Comparison of ENCODE assay signal across 8 mouse cellular contexts in the genomic region with DNA sequence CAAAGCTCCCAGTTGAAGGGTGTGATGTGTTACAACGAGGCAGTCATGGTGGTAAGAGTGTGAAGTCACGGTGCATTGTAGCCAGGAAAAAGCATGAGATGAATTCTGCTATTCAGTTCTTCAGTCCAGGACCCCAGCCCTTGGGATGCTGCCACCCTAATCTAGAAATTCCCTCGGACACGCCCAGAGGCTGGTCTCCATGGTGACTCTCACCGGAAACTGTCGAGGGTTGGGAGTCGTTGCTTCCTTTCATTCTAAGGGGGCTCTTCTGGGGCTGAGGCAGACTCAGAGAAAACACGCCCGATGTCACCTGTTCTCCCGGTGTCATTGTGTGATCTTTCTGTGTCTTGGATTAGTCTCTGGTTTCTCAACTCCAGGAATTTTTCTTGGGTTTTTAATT. TPM values are rescaled to one million over a fixed set of nuclear protein-coding genes. Genes with fewer than 3 reads are reported as not detected.
A peak's percentile ranks its signal among the peaks of the same experiment; 100 is the strongest.
DNase-seq lines count a peak whose midpoint lies in the region; ATAC-seq and TF ChIP-seq lines count a peak whose summit lies in the region.

No protein-coding gene starts in this region.

- TF ChIP-seq POLR2A in limb, embryonic 14.5 days (IDR thresholded peaks at IDR 0.05; ENCODE audit: borderline replicate concordance, extremely low read depth, insufficient read depth, insufficient read length) = no peak

- no peaks in the 10 kb centered on the region for H3K9me3 ChIP-seq in liver, embryonic 11.5 days (ENCODE audit: control insufficient read depth, low read length)
- H3K9me3 ChIP-seq in forebrain, embryonic 11.5 days (ENCODE audit: control insufficient read depth, low read length) = no peaks in the 10 kb centered on the region
- H3K9me3 ChIP-seq in limb, embryonic 14.5 days (ENCODE audit: control insufficient read depth, low read length) = no peaks in the 10 kb centered on the region
- H3K9me3 ChIP-seq in stomach, embryonic 15.5 days = no peaks in the 10 kb centered on the region

- H3K36me3 ChIP-seq in liver, embryonic 11.5 days (ENCODE audit: control insufficient read depth, insufficient read depth, low read length) = no peaks in the 10 kb centered on the region; the same call in 1 of the 2 replicates
- H3K36me3 ChIP-seq in forebrain, embryonic 11.5 days (ENCODE audit: control insufficient read depth, insufficient read depth, low read length) = no peaks in the 10 kb centered on the region; the same call in 1 of the 2 replicates
- H3K36me3 ChIP-seq in limb, embryonic 14.5 days (ENCODE audit: control insufficient read depth, insufficient read depth, low read length) = no peaks in the 10 kb centered on the region
- no peaks in the 10 kb centered on the region for H3K36me3 ChIP-seq in stomach, embryonic 15.5 days

- peak overlapping the region; percentile 28 for H3K27ac ChIP-seq in liver, embryonic 11.5 days (ENCODE audit: low read depth, low read length)
- peak overlapping the region; percentile 0; the same call in 1 of the 2 replicates for H3K27ac ChIP-seq in forebrain, embryonic 11.5 days (ENCODE audit: low read depth, low read length)
- 0 out of 2 replicates have a peak overlapping the region, but pooled peaks have one; percentile 86 for H3K27ac ChIP-seq in limb, embryonic 14.5 days (replicated peaks; ENCODE audit: low read depth, low read length)
- H3K27ac ChIP-seq in stomach, embryonic 15.5 days = peak overlapping the region; percentile 76; the same call in 1 of the 2 replicates

- 9% methylated on average over 10 of the region's 10 CpGs for WGBS in liver, embryonic 11.5 days
- 8% methylated on average over 10 of the region's 10 CpGs for WGBS in forebrain, embryonic 11.5 days
- 8% methylated on average over 10 of the region's 10 CpGs for WGBS in limb, embryonic 14.5 days
- 9% methylated on average over 10 of the region's 10 CpGs for WGBS in stomach, embryonic 15.5 days

- ATAC-seq in liver, embryonic 11.5 days (replicated peaks; ENCODE audit: low FRiP score) = no peak
- 0 out of 2 replicates have a peak, but pooled peaks have one; percentile 31 for ATAC-seq in forebrain, embryonic 11.5 days (replicated peaks; ENCODE audit: low FRiP score)
- ATAC-seq in limb, embryonic 14.5 days (ENCODE audit: low FRiP score, low read depth) = no peak
- no peak for ATAC-seq in stomach, embryonic 15.5 days (ENCODE audit: insufficient read depth, low FRiP score, low read depth)

- H3K27me3 ChIP-seq in liver, embryonic 11.5 days (replicated peaks; ENCODE audit: control insufficient read depth, insufficient read depth, low read length) = no peaks in the 10 kb centered on the region
- no peaks in the 10 kb centered on the region for H3K27me3 ChIP-seq in forebrain, embryonic 11.5 days (ENCODE audit: control insufficient read depth, insufficient read depth, low read length)
- no peaks in the 10 kb centered on the region for H3K27me3 ChIP-seq in limb, embryonic 14.5 days (ENCODE audit: control insufficient read depth, insufficient read depth, low read length)
- no peaks in the 10 kb centered on the region for H3K27me3 ChIP-seq in stomach, embryonic 15.5 days (replicated peaks)

- intact Hi-C loops in gastrocnemius, postnatal 36 days (cut with DNase I) = no loop called here

- peak overlapping the region; percentile 19; the same call in 1 of the 2 replicates for H3K4me3 ChIP-seq in liver, embryonic 11.5 days (ENCODE audit: low read depth, low read length)
- no peak overlapping the region for H3K4me3 ChIP-seq in forebrain, embryonic 11.5 days (ENCODE audit: low read depth, low read length)
- H3K4me3 ChIP-seq in limb, embryonic 14.5 days (replicated peaks; ENCODE audit: low read length) = no peak overlapping the region
- no peak overlapping the region for H3K4me3 ChIP-seq in stomach, embryonic 15.5 days (replicated peaks)

- peaks cover 57% of the 10 kb centered on the region for H3K4me1 ChIP-seq in liver, embryonic 11.5 days (replicated peaks; ENCODE audit: control insufficient read depth, insufficient read depth, low read length)
- peaks cover 26% of the 10 kb centered on the region for H3K4me1 ChIP-seq in forebrain, embryonic 11.5 days (replicated peaks; ENCODE audit: control insufficient read depth, insufficient read depth, low read length)
- H3K4me1 ChIP-seq in limb, embryonic 14.5 days (ENCODE audit: control insufficient read depth, insufficient read depth, low read length) = peaks cover 44% of the 10 kb centered on the region
- H3K4me1 ChIP-seq in stomach, embryonic 15.5 days = peaks cover 66% of the 10 kb centered on the region

- H3K9ac ChIP-seq in liver, embryonic 11.5 days (ENCODE audit: low read depth, low read length) = peak overlapping the region; percentile 5; the same call in 1 of the 2 replicates
- no peak overlapping the region for H3K9ac ChIP-seq in forebrain, embryonic 11.5 days (ENCODE audit: low read length)
- H3K9ac ChIP-seq in limb, embryonic 14.5 days (ENCODE audit: low read depth, low read length, severe bottlenecking) = 0 out of 2 replicates have a peak overlapping the region, but pooled peaks have one; percentile 32
- H3K9ac ChIP-seq in stomach, embryonic 15.5 days = no peak overlapping the region

- H3K4me2 ChIP-seq in liver, embryonic 11.5 days = peak overlapping the region; percentile 46
- H3K4me2 ChIP-seq in forebrain, embryonic 11.5 days (ENCODE audit: low read depth, low read length, severe bottlenecking) = peak overlapping the region; percentile 11; the same call in 1 of the 2 replicates
- peak overlapping the region; percentile 40 for H3K4me2 ChIP-seq in limb, embryonic 14.5 days (replicated peaks; ENCODE audit: low read depth, low read length, severe bottlenecking)
- H3K4me2 ChIP-seq in stomach, embryonic 15.5 days = peak overlapping the region; percentile 46; the same call in 1 of the 2 replicates

- peak; percentile 59 for DNase-seq in liver, embryonic 11.5 days (ENCODE audit: low spot score)
- no peak for DNase-seq in liver
- peak; percentile 67 for DNase-seq in forebrain, embryonic 11.5 days (ENCODE audit: low spot score)
- no peak for DNase-seq in limb, embryonic 14.5 days (ENCODE audit: low spot score)
- no peak for DNase-seq in left cerebral cortex, adult 18-20 months (ENCODE audit: low spot score in 2 of 2)
- DNase-seq in gastrocnemius, postnatal 36 days = no peak
- DNase-seq in ovary, postnatal 14 days (ENCODE audit: low spot score) = no peak

RNA-seq across cellular contexts. Expression of gene Prrc2b, which starts 15.7 kb away (rescaled TPM):
- 37.8 and 48.1 TPM in 2 replicates for polyA plus RNA-seq in liver, embryonic 11.5 days (2014; fragmentation: Nextera tagmentation; extraction: Ambion mirVana)
- polyA plus RNA-seq in forebrain, embryonic 11.5 days (2014; fragmentation: Nextera tagmentation; extraction: Ambion mirVana) = 98.0 and 102 TPM in 2 replicates
- polyA plus RNA-seq in limb, embryonic 14.5 days (2012; rRNA removed) = 74.6 and 92.4 TPM in 2 replicates
- polyA plus RNA-seq in limb, embryonic 14.5 days (2014; fragmentation: Nextera tagmentation; extraction: Ambion mirVana) = 78.2 and 78.3 TPM in 2 replicates
- 43.7 and 48.2 TPM in 2 replicates for polyA plus RNA-seq in stomach, embryonic 15.5 days (2015; fragmentation: Nextera tagmentation; extraction: Ambion mirVana)
- total RNA-seq in left cerebral cortex, adult 18-20 months (2021) = 100 to 1,000 TPM; 259 to 266 TPM
- total RNA-seq in gastrocnemius, postnatal 36 days (2021) = 10 to 100 TPM; 69.4 to 70.1 TPM

Comparison
In these comparisons a context has a peak if more than half of its experiments do, and no peak if none do; other contexts are left out.
1. DNase-seq: peak in liver, embryonic 11.5 days (single experiment) and forebrain, embryonic 11.5 days (single experiment); none in liver (single experiment), limb, embryonic 14.5 days (single experiment), left cerebral cortex, adult 18-20 months (0 of 2), gastrocnemius, postnatal 36 days (0 of 2) and ovary, postnatal 14 days (single experiment).
2. H3K27ac ChIP-seq: peak in every context shown above with its lines; median percentile 86 in limb, embryonic 14.5 days; 76 in stomach, embryonic 15.5 days; 28 in liver, embryonic 11.5 days; 0 in forebrain, embryonic 11.5 days.
3. H3K9ac ChIP-seq: peak in liver, embryonic 11.5 days (single experiment) and limb, embryonic 14.5 days (single experiment); none in forebrain, embryonic 11.5 days (single experiment) and stomach, embryonic 15.5 days (single experiment).
4. Peak in every context shown above with its lines, with median percentiles within 50 percentile points of each other: H3K4me2 ChIP-seq.